Mouse (Mus musculus): ENCODE data around the gene Chchd6. TPM values are rescaled to one million over a fixed set of nuclear protein-coding genes. Genes with fewer than 3 reads are reported as not detected.

Chchd6 gene
- polyA plus RNA-seq, 1 experiment from 2014 or later: 63.0 TPM

- Histone ChIP-seq H3K27me3 (ENCODE audit: control insufficient read depth, insufficient read depth, low read length) (no peaks in the 10 kb centered on the region), H3K36me3 (replicated peaks; ENCODE audit: control insufficient read depth, insufficient read depth, low read depth, low read length) (no peaks in the 10 kb centered on the region), H3K4me3 (ENCODE audit: low read depth, low read length) (no peak overlapping the region), H3K9me3 (replicated peaks; ENCODE audit: control insufficient read depth, low read length) (no peaks in the 10 kb centered on the region), H3K27ac (replicated peaks; ENCODE audit: low read depth, low read length) (no peak overlapping the region), H3K9ac (replicated peaks; ENCODE audit: low read length) (no peak overlapping the region), H3K4me2 (ENCODE audit: low read depth, low read length) (no peak overlapping the region), H3K4me1 (ENCODE audit: control insufficient read depth, insufficient read depth, low read length) (no peaks in the 10 kb centered on the region)
- ATAC-seq (replicated peaks; ENCODE audit: insufficient number of reproducible peaks, low FRiP score, low TSS enrichment, low read depth) (no peak), DNase-seq (ENCODE audit: low spot score) (no peak)
- 78% methylated on average over 2 of the region's 2 CpGs for WGBS
Measured at GRCm38 (mm10) chr6:89428661-89429375, 166.6 kb downstream of the Chchd6 start.

- DNase-seq (ENCODE audit: low spot score): no peak
- 88% methylated on average over 1 of the region's 1 CpGs for WGBS
Measured at GRCm38 (mm10) chr6:89424461-89424860, 171.0 kb downstream of the Chchd6 start.

GRCm38 (mm10) chr6:89422621-89423020, 172.8 kb downstream of the Chchd6 start:
- 88% methylated on average over 3 of the region's 3 CpGs for WGBS
- ATAC-seq (replicated peaks; ENCODE audit: insufficient number of reproducible peaks, low FRiP score, low TSS enrichment, low read depth) (no peak), DNase-seq (ENCODE audit: low spot score) (no peak)
- no peaks in the 10 kb centered on the region for H3K27me3 ChIP-seq (ENCODE audit: control insufficient read depth, insufficient read depth, low read length)
- H3K9ac ChIP-seq (replicated peaks; ENCODE audit: low read length): no peak overlapping the region
- H3K4me1 ChIP-seq (ENCODE audit: control insufficient read depth, insufficient read depth, low read length): no peaks in the 10 kb centered on the region
- no peak overlapping the region for H3K27ac ChIP-seq (replicated peaks; ENCODE audit: low read depth, low read length)
- H3K4me3 ChIP-seq (ENCODE audit: low read depth, low read length): no peak overlapping the region
- no peaks in the 10 kb centered on the region for H3K36me3 ChIP-seq (replicated peaks; ENCODE audit: control insufficient read depth, insufficient read depth, low read depth, low read length)
- no peaks in the 10 kb centered on the region for H3K9me3 ChIP-seq (replicated peaks; ENCODE audit: control insufficient read depth, low read length)
- H3K4me2 ChIP-seq (ENCODE audit: low read depth, low read length): no peak overlapping the region

More at GRCm38 (mm10) chr6:89424461-89424860, 171.0 kb downstream of the Chchd6 start:
- no peak overlapping the region for H3K4me2 ChIP-seq (ENCODE audit: low read depth, low read length)
- H3K9me3 ChIP-seq (replicated peaks; ENCODE audit: control insufficient read depth, low read length): no peaks in the 10 kb centered on the region
- H3K4me3 ChIP-seq (ENCODE audit: low read depth, low read length): no peak overlapping the region
- H3K9ac ChIP-seq (replicated peaks; ENCODE audit: low read length): no peak overlapping the region
- H3K36me3 ChIP-seq (replicated peaks; ENCODE audit: control insufficient read depth, insufficient read depth, low read depth, low read length): no peaks in the 10 kb centered on the region
- H3K27me3 ChIP-seq (ENCODE audit: control insufficient read depth, insufficient read depth, low read length): no peaks in the 10 kb centered on the region
- no peak for ATAC-seq (replicated peaks; ENCODE audit: insufficient number of reproducible peaks, low FRiP score, low TSS enrichment, low read depth)
- no peak overlapping the region for H3K27ac ChIP-seq (replicated peaks; ENCODE audit: low read depth, low read length)
- no peaks in the 10 kb centered on the region for H3K4me1 ChIP-seq (ENCODE audit: control insufficient read depth, insufficient read depth, low read length)

GRCm38 (mm10) chr6:89421922-89422321, 173.5 kb downstream of the Chchd6 start:
- no peak for ATAC-seq (replicated peaks; ENCODE audit: insufficient number of reproducible peaks, low FRiP score, low TSS enrichment, low read depth)
- H3K36me3 ChIP-seq (replicated peaks; ENCODE audit: control insufficient read depth, insufficient read depth, low read depth, low read length): no peaks in the 10 kb centered on the region
- 83% methylated on average over 3 of the region's 3 CpGs for WGBS
- H3K27me3 ChIP-seq (ENCODE audit: control insufficient read depth, insufficient read depth, low read length): no peaks in the 10 kb centered on the region
- no peaks in the 10 kb centered on the region for H3K9me3 ChIP-seq (replicated peaks; ENCODE audit: control insufficient read depth, low read length)
- H3K4me3 ChIP-seq (ENCODE audit: low read depth, low read length): no peak overlapping the region
- H3K27ac ChIP-seq (replicated peaks; ENCODE audit: low read depth, low read length): no peak overlapping the region
- H3K4me2 ChIP-seq (ENCODE audit: low read depth, low read length): no peak overlapping the region
- DNase-seq (ENCODE audit: low spot score): no peak
- no peaks in the 10 kb centered on the region for H3K4me1 ChIP-seq (ENCODE audit: control insufficient read depth, insufficient read depth, low read length)
- H3K9ac ChIP-seq (replicated peaks; ENCODE audit: low read length): no peak overlapping the region

- WGBS: 89% methylated on average over 6 of the region's 6 CpGs
- Histone ChIP-seq H3K9ac (replicated peaks; ENCODE audit: low read length) (no peak overlapping the region), H3K27ac (replicated peaks; ENCODE audit: low read depth, low read length) (no peak overlapping the region), H3K4me1 (ENCODE audit: control insufficient read depth, insufficient read depth, low read length) (no peaks in the 10 kb centered on the region), H3K4me2 (ENCODE audit: low read depth, low read length) (no peak overlapping the region), H3K9me3 (replicated peaks; ENCODE audit: control insufficient read depth, low read length) (no peaks in the 10 kb centered on the region), H3K27me3 (ENCODE audit: control insufficient read depth, insufficient read depth, low read length) (no peaks in the 10 kb centered on the region), H3K4me3 (ENCODE audit: low read depth, low read length) (no peak overlapping the region), H3K36me3 (replicated peaks; ENCODE audit: control insufficient read depth, insufficient read depth, low read depth, low read length) (no peaks in the 10 kb centered on the region)
- no peak for DNase-seq (ENCODE audit: low spot score)
- no peak for ATAC-seq (replicated peaks; ENCODE audit: insufficient number of reproducible peaks, low FRiP score, low TSS enrichment, low read depth)
Measured at GRCm38 (mm10) chr6:89421503-89421902, 173.9 kb downstream of the Chchd6 start.

- Histone ChIP-seq H3K9me3 (replicated peaks; ENCODE audit: control insufficient read depth, low read length) (no peaks in the 10 kb centered on the region), H3K4me1 (ENCODE audit: control insufficient read depth, insufficient read depth, low read length) (no peaks in the 10 kb centered on the region), H3K9ac (replicated peaks; ENCODE audit: low read length) (no peak overlapping the region), H3K36me3 (replicated peaks; ENCODE audit: control insufficient read depth, insufficient read depth, low read depth, low read length) (no peaks in the 10 kb centered on the region), H3K27ac (replicated peaks; ENCODE audit: low read depth, low read length) (no peak overlapping the region), H3K4me3 (ENCODE audit: low read depth, low read length) (no peak overlapping the region), H3K4me2 (ENCODE audit: low read depth, low read length) (no peak overlapping the region), H3K27me3 (ENCODE audit: control insufficient read depth, insufficient read depth, low read length) (no peaks in the 10 kb centered on the region)
- WGBS: 87% methylated on average over 2 of the region's 2 CpGs
- ATAC-seq (replicated peaks; ENCODE audit: insufficient number of reproducible peaks, low FRiP score, low TSS enrichment, low read depth) (no peak), DNase-seq (ENCODE audit: low spot score) (no peak)
Measured at GRCm38 (mm10) chr6:89420756-89421155, 174.7 kb downstream of the Chchd6 start.

GRCm38 (mm10) chr6:89420110-89420509, 175.3 kb downstream of the Chchd6 start:
- DNase-seq (ENCODE audit: low spot score): no peak
- no peak overlapping the region for H3K4me3 ChIP-seq (ENCODE audit: low read depth, low read length)
- H3K36me3 ChIP-seq (replicated peaks; ENCODE audit: control insufficient read depth, insufficient read depth, low read depth, low read length): no peaks in the 10 kb centered on the region
- H3K9me3 ChIP-seq (replicated peaks; ENCODE audit: control insufficient read depth, low read length): no peaks in the 10 kb centered on the region
- H3K4me1 ChIP-seq (ENCODE audit: control insufficient read depth, insufficient read depth, low read length): no peaks in the 10 kb centered on the region
- H3K9ac ChIP-seq (replicated peaks; ENCODE audit: low read length): no peak overlapping the region
- no peak for ATAC-seq (replicated peaks; ENCODE audit: insufficient number of reproducible peaks, low FRiP score, low TSS enrichment, low read depth)
- no peaks in the 10 kb centered on the region for H3K27me3 ChIP-seq (ENCODE audit: control insufficient read depth, insufficient read depth, low read length)
- H3K27ac ChIP-seq (replicated peaks; ENCODE audit: low read depth, low read length): no peak overlapping the region
- H3K4me2 ChIP-seq (ENCODE audit: low read depth, low read length): no peak overlapping the region

- no peak overlapping the region for H3K9ac ChIP-seq (replicated peaks; ENCODE audit: low read length)
- no peaks in the 10 kb centered on the region for H3K4me1 ChIP-seq (ENCODE audit: control insufficient read depth, insufficient read depth, low read length)
- 80% methylated on average over 3 of the region's 3 CpGs for WGBS
- DNase-seq (ENCODE audit: low spot score): no peak
- H3K4me2 ChIP-seq (ENCODE audit: low read depth, low read length): no peak overlapping the region
- no peak for ATAC-seq (replicated peaks; ENCODE audit: insufficient number of reproducible peaks, low FRiP score, low TSS enrichment, low read depth)
- no peaks in the 10 kb centered on the region for H3K27me3 ChIP-seq (ENCODE audit: control insufficient read depth, insufficient read depth, low read length)
- H3K27ac ChIP-seq (replicated peaks; ENCODE audit: low read depth, low read length): no peak overlapping the region
- H3K4me3 ChIP-seq (ENCODE audit: low read depth, low read length): no peak overlapping the region
- H3K36me3 ChIP-seq (replicated peaks; ENCODE audit: control insufficient read depth, insufficient read depth, low read depth, low read length): no peaks in the 10 kb centered on the region
- no peaks in the 10 kb centered on the region for H3K9me3 ChIP-seq (replicated peaks; ENCODE audit: control insufficient read depth, low read length)
Measured at GRCm38 (mm10) chr6:89419066-89419815, 176.2 kb downstream of the Chchd6 start.
